Comparison of ENCODE assay signal across 26 mouse cellular contexts in genomic region chr12:97882439-97882838, GRCm38 (mm10).
DNase-seq lines count a peak whose midpoint lies in the region; ATAC-seq lines count a peak whose summit lies in the region.
"Had no signal": no experiment of that assay in that cellular context is flagged by ENCODE, and none has a peak within 500 bp of the region (broad histone marks: within the 10 kb centered on the region; RNA-seq: fewer than 3 reads in every experiment).

No protein-coding gene starts in this region.

- no peaks in the 10 kb centered on the region for H3K4me1 ChIP-seq in hindbrain, embryonic 13.5 days (replicated peaks)
- H3K4me1 ChIP-seq in hindbrain, embryonic 10.5 days (replicated peaks) = 0 out of 2 replicates have a peak, but pooled peaks cover 2% of the 10 kb centered on the region
- no peaks in the 10 kb centered on the region for H3K4me1 ChIP-seq in midbrain, embryonic 11.5 days (ENCODE audit: control insufficient read depth, insufficient read depth, low read length)
- H3K4me1 ChIP-seq in midbrain, embryonic 13.5 days (replicated peaks) = 0 out of 2 replicates have a peak, but pooled peaks cover 5% of the 10 kb centered on the region
- H3K4me1 ChIP-seq: forebrain, embryonic 12.5 days; liver, embryonic 12.5 days; midbrain, embryonic 12.5 days; neural tube, embryonic 12.5 days had no signal

- no peaks in the 10 kb centered on the region for H3K9me3 ChIP-seq in hindbrain, embryonic 13.5 days
- no peaks in the 10 kb centered on the region for H3K9me3 ChIP-seq in hindbrain, embryonic 10.5 days
- no peaks in the 10 kb centered on the region for H3K9me3 ChIP-seq in midbrain, embryonic 11.5 days (ENCODE audit: control insufficient read depth, low read length)
- H3K9me3 ChIP-seq in midbrain, embryonic 13.5 days = no peaks in the 10 kb centered on the region
- H3K9me3 ChIP-seq: forebrain, embryonic 12.5 days; liver, embryonic 12.5 days; midbrain, embryonic 12.5 days; neural tube, embryonic 12.5 days had no signal

- no peaks in the 10 kb centered on the region for H3K27me3 ChIP-seq in hindbrain, embryonic 13.5 days
- no peaks in the 10 kb centered on the region for H3K27me3 ChIP-seq in hindbrain, embryonic 10.5 days (ENCODE audit: insufficient read depth, poor library complexity, severe bottlenecking)
- H3K27me3 ChIP-seq in midbrain, embryonic 11.5 days (ENCODE audit: control insufficient read depth, insufficient read depth, low read length) = no peaks in the 10 kb centered on the region
- H3K27me3 ChIP-seq in midbrain, embryonic 13.5 days = no peaks in the 10 kb centered on the region
- H3K27me3 ChIP-seq: forebrain, embryonic 12.5 days; liver, embryonic 12.5 days; neural tube, embryonic 12.5 days had no signal

- no peak overlapping the region for H3K9ac ChIP-seq in hindbrain, embryonic 13.5 days
- H3K9ac ChIP-seq in midbrain, embryonic 11.5 days (ENCODE audit: low read length) = no peak overlapping the region
- no peak overlapping the region for H3K9ac ChIP-seq in midbrain, embryonic 13.5 days (replicated peaks)
- H3K9ac ChIP-seq: forebrain, embryonic 12.5 days; liver, embryonic 12.5 days; liver, postnatal 0 days; midbrain, embryonic 12.5 days; neural tube, embryonic 12.5 days had no signal

- no peaks in the 10 kb centered on the region for H3K36me3 ChIP-seq in hindbrain, embryonic 13.5 days
- no peaks in the 10 kb centered on the region for H3K36me3 ChIP-seq in hindbrain, embryonic 10.5 days
- no peaks in the 10 kb centered on the region for H3K36me3 ChIP-seq in midbrain, embryonic 11.5 days (ENCODE audit: control insufficient read depth, insufficient read depth, low read length)
- no peaks in the 10 kb centered on the region for H3K36me3 ChIP-seq in midbrain, embryonic 13.5 days
- H3K36me3 ChIP-seq: forebrain, embryonic 12.5 days; liver, embryonic 12.5 days; midbrain, embryonic 12.5 days; neural tube, embryonic 12.5 days had no signal

- no peak overlapping the region for H3K4me3 ChIP-seq in hindbrain, embryonic 13.5 days
- no peak overlapping the region for H3K4me3 ChIP-seq in hindbrain, embryonic 10.5 days
- no peak overlapping the region for H3K4me3 ChIP-seq in midbrain, embryonic 11.5 days (ENCODE audit: low read depth, low read length)
- no peak overlapping the region for H3K4me3 ChIP-seq in midbrain, embryonic 13.5 days (replicated peaks)
- H3K4me3 ChIP-seq: erythroblast, embryonic 14.5 days; forebrain, embryonic 12.5 days; liver, embryonic 12.5 days; midbrain, embryonic 12.5 days; myocyte; neural tube, embryonic 12.5 days had no signal

- H3K4me2 ChIP-seq in hindbrain, embryonic 13.5 days = no peak overlapping the region
- H3K4me2 ChIP-seq in midbrain, embryonic 11.5 days = no peak overlapping the region
- no peak overlapping the region for H3K4me2 ChIP-seq in midbrain, embryonic 13.5 days (replicated peaks)
- H3K4me2 ChIP-seq: forebrain, embryonic 12.5 days; liver, embryonic 12.5 days; midbrain, embryonic 12.5 days; neural tube, embryonic 12.5 days had no signal

- ATAC-seq in hindbrain, embryonic 13.5 days (ENCODE audit: low FRiP score) = 0 out of 2 replicates have a peak, but pooled peaks have one; percentile 7
- ATAC-seq in midbrain, embryonic 11.5 days (ENCODE audit: low FRiP score) = peak; percentile 35; the same call in 1 of the 2 replicates
- ATAC-seq in midbrain, embryonic 13.5 days = no peak
- ATAC-seq: intestine, embryonic 16.5 days; liver, embryonic 12.5 days; liver, postnatal 0 days; lung, postnatal 0 days had no signal

- DNase-seq in hindbrain, embryonic 10.5 days (ENCODE audit: low spot score) = no peak
- no peak for DNase-seq in midbrain, embryonic 11.5 days (ENCODE audit: low spot score, missing footprints)
- DNase-seq in c-Kit-positive CD71-negative TER-119-negative erythroid progenitor cells, embryonic 14.5 days (ENCODE audit: low read depth) = peak; percentile 2
- DNase-seq in urinary bladder, postnatal 4 days (ENCODE audit: low spot score in 2 of 2) = no peak
- no peak for DNase-seq in heart, adult 18-20 months
- DNase-seq: adrenal gland, postnatal 25 days; B cell, adult 2 months; cerebellum, adult 8-10 months; cerebellum, postnatal 25 days; gastrocnemius, postnatal 10 days; kidney, adult 8-10 months; layer of hippocampus, postnatal 36 days; left cerebral cortex, postnatal 4 days; liver, postnatal 0 days; right cerebral cortex, adult 18-20 months had no signal

- 70% methylated on average over 4 of the region's 4 CpGs for WGBS in hindbrain, embryonic 13.5 days
- WGBS in hindbrain, embryonic 10.5 days = 85% methylated on average over 4 of the region's 4 CpGs
- 70% methylated on average over 4 of the region's 4 CpGs for WGBS in midbrain, embryonic 11.5 days
- WGBS in midbrain, embryonic 13.5 days = 57% methylated on average over 4 of the region's 4 CpGs

- H3K27ac ChIP-seq in hindbrain, embryonic 13.5 days = no peak overlapping the region
- no peak overlapping the region for H3K27ac ChIP-seq in hindbrain, embryonic 10.5 days
- no peak overlapping the region for H3K27ac ChIP-seq in midbrain, embryonic 11.5 days (ENCODE audit: low read depth, low read length)
- no peak overlapping the region for H3K27ac ChIP-seq in midbrain, embryonic 13.5 days
- H3K27ac ChIP-seq: forebrain, embryonic 12.5 days; kidney, postnatal 0 days; liver, embryonic 12.5 days; midbrain, embryonic 12.5 days; neural tube, embryonic 12.5 days had no signal
